In genomic region chr14:59205461-59205860, GRCm38 (mm10) we compare ENCODE assay signal across 15 mouse cellular contexts. TPM values are rescaled to one million over a fixed set of nuclear protein-coding genes. Genes with fewer than 3 reads are reported as not detected.
DNase-seq lines count a peak whose midpoint lies in the region; ATAC-seq and TF ChIP-seq lines count a peak whose summit lies in the region.
"Had no signal": no experiment of that assay in that cellular context is flagged by ENCODE, and none has a peak within 500 bp of the region (broad histone marks: within the 10 kb centered on the region; RNA-seq: fewer than 3 reads in every experiment).

No protein-coding gene starts in this region.

- TF ChIP-seq EP300 in liver, postnatal 0 days (IDR thresholded peaks at IDR 0.05; ENCODE audit: low read depth): no peak

- H3K9me3 ChIP-seq in liver, postnatal 0 days (ENCODE audit: low read length): no peaks in the 10 kb centered on the region
- H3K9me3 ChIP-seq in liver, embryonic 12.5 days (replicated peaks): no peaks in the 10 kb centered on the region
- no peaks in the 10 kb centered on the region for H3K9me3 ChIP-seq in forebrain, postnatal 0 days (ENCODE audit: low read length)
- no peaks in the 10 kb centered on the region for H3K9me3 ChIP-seq in midbrain, embryonic 10.5 days (replicated peaks)

- H3K4me2 ChIP-seq in liver, postnatal 0 days (ENCODE audit: low read depth, low read length): 0 out of 2 replicates have a peak overlapping the region, but pooled peaks have one; percentile 15
- H3K4me2 ChIP-seq in liver, embryonic 12.5 days: no peak overlapping the region
- H3K4me2 ChIP-seq in forebrain, postnatal 0 days (ENCODE audit: low read depth): no peak overlapping the region; the same call in 1 of the 2 replicates

- no peak overlapping the region for H3K9ac ChIP-seq in liver, postnatal 0 days (replicated peaks)
- no peak overlapping the region for H3K9ac ChIP-seq in liver, embryonic 12.5 days
- H3K9ac ChIP-seq in forebrain, postnatal 0 days: peak overlapping the region; percentile 34; the same call in 1 of the 2 replicates

- 49% methylated on average over 7 of the region's 7 CpGs for WGBS in liver, postnatal 0 days (ENCODE audit: insufficient replicate concordance)
- WGBS in liver, embryonic 12.5 days (ENCODE audit: insufficient replicate concordance): 54% methylated on average over 7 of the region's 7 CpGs
- 31% methylated on average over 7 of the region's 7 CpGs for WGBS in forebrain, postnatal 0 days
- 21% methylated on average over 7 of the region's 7 CpGs for WGBS in midbrain, embryonic 10.5 days

- TF ChIP-seq CTCF in liver, postnatal 0 days (IDR thresholded peaks at IDR 0.05; ENCODE audit: low read depth): no peak
- no peak for TF ChIP-seq CTCF in forebrain, postnatal 0 days (IDR thresholded peaks at IDR 0.05; ENCODE audit: low read depth)

- no peak overlapping the region for H3K4me3 ChIP-seq in liver, postnatal 0 days (ENCODE audit: low read depth, low read length)
- no peak overlapping the region for H3K4me3 ChIP-seq in liver, embryonic 12.5 days
- no peak overlapping the region for H3K4me3 ChIP-seq in forebrain, postnatal 0 days (ENCODE audit: low read depth, low read length)
- H3K4me3 ChIP-seq in midbrain, embryonic 10.5 days: peak overlapping the region; percentile 38

- H3K27me3 ChIP-seq in liver, postnatal 0 days (ENCODE audit: insufficient read depth, low read length): no peaks in the 10 kb centered on the region
- no peaks in the 10 kb centered on the region for H3K27me3 ChIP-seq in liver, embryonic 12.5 days (replicated peaks)
- H3K27me3 ChIP-seq in forebrain, postnatal 0 days (ENCODE audit: insufficient read depth, low read length): no peaks in the 10 kb centered on the region
- H3K27me3 ChIP-seq in midbrain, embryonic 10.5 days (ENCODE audit: low read depth, poor library complexity, severe bottlenecking): no peaks in the 10 kb centered on the region

- peaks cover 13% of the 10 kb centered on the region for H3K4me1 ChIP-seq in liver, postnatal 0 days (ENCODE audit: insufficient read depth)
- peaks cover 37% of the 10 kb centered on the region for H3K4me1 ChIP-seq in liver, embryonic 12.5 days
- peaks cover 27% of the 10 kb centered on the region; the same call in 1 of the 2 replicates for H3K4me1 ChIP-seq in forebrain, postnatal 0 days (ENCODE audit: insufficient read depth)
- H3K4me1 ChIP-seq in midbrain, embryonic 10.5 days: peaks cover 65% of the 10 kb centered on the region

- H3K36me3 ChIP-seq in liver, postnatal 0 days (replicated peaks; ENCODE audit: insufficient read depth, low read length): no peaks in the 10 kb centered on the region
- no peaks in the 10 kb centered on the region for H3K36me3 ChIP-seq in liver, embryonic 12.5 days
- no peaks in the 10 kb centered on the region for H3K36me3 ChIP-seq in forebrain, postnatal 0 days (ENCODE audit: insufficient read depth)
- H3K36me3 ChIP-seq in midbrain, embryonic 10.5 days: peaks cover 9% of the 10 kb centered on the region

- no peak for DNase-seq in liver, postnatal 0 days
- no peak for DNase-seq in forebrain, postnatal 0 days
- DNase-seq in midbrain, embryonic 10.5 days (ENCODE audit: low spot score): peak; percentile 45
- no peak for DNase-seq in spleen, postnatal 4 days (ENCODE audit: low spot score in 2 of 2)
- DNase-seq in lung, postnatal 10 days: no peak
- no peak for DNase-seq in cerebellum, postnatal 14 days
- DNase-seq: adrenal gland, postnatal 36 days; cerebellum, adult 9-11 months; heart, adult 18-20 months had no signal

- peak overlapping the region; percentile 84 for H3K27ac ChIP-seq in liver, postnatal 0 days (ENCODE audit: low read depth)
- H3K27ac ChIP-seq in liver, embryonic 12.5 days: no peak overlapping the region
- H3K27ac ChIP-seq in forebrain, postnatal 0 days (ENCODE audit: low read depth, low read length): no peak overlapping the region
- peak overlapping the region; percentile 89 for H3K27ac ChIP-seq in midbrain, embryonic 10.5 days (replicated peaks)

- no peak for ATAC-seq in liver, postnatal 0 days
- ATAC-seq in liver, embryonic 12.5 days: no peak
- ATAC-seq in forebrain, postnatal 0 days: no peak
- no peak for ATAC-seq in erythroid progenitor cell, adult 5-6 weeks (replicated peaks; ENCODE audit: low FRiP score, poor library complexity, severe bottlenecking)

RNA-seq across cellular contexts. Expression of gene Rcbtb1, which starts 4.5 kb away (rescaled TPM):
- polyA plus RNA-seq in liver, postnatal 0 days (2015; fragmentation: Nextera tagmentation; extraction: Ambion mirVana): 16.1 and 16.5 TPM in 2 replicates
- polyA plus RNA-seq in liver, embryonic 12.5 days (2016; fragmentation: Nextera tagmentation; extraction: Ambion mirVana): 30.4 and 30.8 TPM in 2 replicates
- total RNA-seq in forebrain, postnatal 0 days (2014; rRNA removed): 48.9 and 57.8 TPM in 2 replicates
- 16.8 and 33.5 TPM in 2 replicates for polyA plus RNA-seq in forebrain, postnatal 0 days (2015; fragmentation: Nextera tagmentation; extraction: Ambion mirVana)
- 114 and 122 TPM in 2 replicates for polyA plus RNA-seq in midbrain, embryonic 10.5 days (2016; fragmentation: Nextera tagmentation; extraction: Ambion mirVana)
- total RNA-seq in erythroid progenitor cell, adult 5-6 weeks (2015; ENCODE audit: low replicate concordance): 9.7 and 13.0 TPM in 2 replicates
- total RNA-seq in erythroid progenitor cell, adult 5-6 weeks (2017; ENCODE audit: low replicate concordance): 7.6 and 10.8 TPM in 2 replicates

RNA-seq across cellular contexts. Expression of gene Gm5142, which starts 26.9 kb away (rescaled TPM):
- polyA plus RNA-seq in liver, postnatal 0 days (2015; fragmentation: Nextera tagmentation; extraction: Ambion mirVana): not detected in 2 replicates
- polyA plus RNA-seq in liver, embryonic 12.5 days (2016; fragmentation: Nextera tagmentation; extraction: Ambion mirVana): not detected in 2 replicates
- not detected in 2 replicates for total RNA-seq in forebrain, postnatal 0 days (2014; rRNA removed)
- not detected in 2 replicates for polyA plus RNA-seq in forebrain, postnatal 0 days (2015; fragmentation: Nextera tagmentation; extraction: Ambion mirVana)
- not detected in 2 replicates for polyA plus RNA-seq in midbrain, embryonic 10.5 days (2016; fragmentation: Nextera tagmentation; extraction: Ambion mirVana)
- not detected in 2 replicates for total RNA-seq in erythroid progenitor cell, adult 5-6 weeks (2015; ENCODE audit: low replicate concordance)
- not detected in 2 replicates for total RNA-seq in erythroid progenitor cell, adult 5-6 weeks (2017; ENCODE audit: low replicate concordance)
- total RNA-seq: adrenal gland, postnatal 36 days; heart, adult 18-20 months; layer of hippocampus, adult 18-20 months had no signal
- polyA plus RNA-seq: intestine, embryonic 14.5 days; liver, embryonic 16.5 days; stomach, embryonic 14.5 days had no signal

RNA-seq across cellular contexts. Expression of gene Gm6904, which starts 54.6 kb away (rescaled TPM):
- polyA plus RNA-seq in liver, postnatal 0 days (2015; fragmentation: Nextera tagmentation; extraction: Ambion mirVana): not detected in 2 replicates
- not detected in 2 replicates for polyA plus RNA-seq in liver, embryonic 12.5 days (2016; fragmentation: Nextera tagmentation; extraction: Ambion mirVana)
- total RNA-seq in forebrain, postnatal 0 days (2014; rRNA removed): not detected in 2 replicates
- polyA plus RNA-seq in forebrain, postnatal 0 days (2015; fragmentation: Nextera tagmentation; extraction: Ambion mirVana): not detected in 2 replicates
- not detected in 2 replicates for polyA plus RNA-seq in midbrain, embryonic 10.5 days (2016; fragmentation: Nextera tagmentation; extraction: Ambion mirVana)
- not detected in 2 replicates for total RNA-seq in erythroid progenitor cell, adult 5-6 weeks (2015; ENCODE audit: low replicate concordance)
- total RNA-seq in erythroid progenitor cell, adult 5-6 weeks (2017; ENCODE audit: low replicate concordance): 3.0 TPM in 1 of 2 replicates, not detected in the other
- total RNA-seq: heart, adult 18-20 months; layer of hippocampus, adult 18-20 months had no signal
- polyA plus RNA-seq: intestine, embryonic 14.5 days; stomach, embryonic 14.5 days had no signal

Comparison
In these comparisons a context has a peak if more than half of its experiments do, and no peak if none do; other contexts are left out.
1. H3K27ac ChIP-seq: peak in liver, postnatal 0 days (single experiment) and midbrain, embryonic 10.5 days (single experiment); none in liver, embryonic 12.5 days (single experiment) and forebrain, postnatal 0 days (single experiment).